Comparison of ENCODE assay signal across 11 mouse cellular contexts in the genomic region with DNA sequence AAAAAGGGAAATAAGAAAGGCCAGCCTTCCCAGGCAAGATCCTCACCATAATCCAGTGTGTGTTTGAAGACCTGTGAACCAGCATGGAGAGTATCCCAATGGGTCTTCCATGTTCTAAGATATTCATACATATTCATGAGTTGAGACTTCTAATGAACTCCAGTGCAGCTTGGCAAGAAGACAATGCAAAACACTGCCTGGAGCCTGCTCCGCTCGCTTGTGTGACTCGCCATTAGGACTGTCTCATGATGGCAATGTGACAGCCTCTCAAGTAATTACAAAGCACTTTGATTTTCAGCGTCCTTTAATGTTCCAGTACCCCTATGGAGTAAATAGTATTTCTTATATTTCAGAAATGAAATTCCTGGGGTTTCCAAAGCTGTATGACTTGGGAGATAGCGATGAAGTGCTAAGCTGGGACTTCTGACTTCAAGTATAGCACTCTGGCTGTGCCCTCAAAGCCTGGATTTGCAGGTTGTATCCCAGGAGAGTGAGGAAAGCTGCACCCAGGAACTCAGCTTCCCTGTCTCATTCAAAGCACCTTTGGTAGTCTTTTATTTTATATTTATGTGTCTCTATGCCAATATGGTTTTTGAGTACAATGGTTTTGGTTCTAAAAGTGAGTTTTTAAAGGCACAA.
A peak's percentile ranks its signal among the peaks of the same experiment; 100 is the strongest.
DNase-seq lines count a peak whose midpoint lies in the region; ATAC-seq lines count a peak whose summit lies in the region.
"Had no signal": no experiment of that assay in that cellular context is flagged by ENCODE, and none has a peak within 500 bp of the region (broad histone marks: within the 10 kb centered on the region; RNA-seq: fewer than 3 reads in every experiment).

No protein-coding gene starts in this region.

- H3K36me3 ChIP-seq in embryonic facial prominence, embryonic 13.5 days = no peaks in the 10 kb centered on the region
- H3K36me3 ChIP-seq in embryonic facial prominence, embryonic 10.5 days (replicated peaks) = no peaks in the 10 kb centered on the region
- H3K36me3 ChIP-seq in neural tube, embryonic 11.5 days (ENCODE audit: control insufficient read depth, insufficient read depth, low read length) = no peaks in the 10 kb centered on the region

- peaks cover 20% of the 10 kb centered on the region for H3K4me1 ChIP-seq in embryonic facial prominence, embryonic 13.5 days
- H3K4me1 ChIP-seq in embryonic facial prominence, embryonic 10.5 days = no peaks in the 10 kb centered on the region
- no peaks in the 10 kb centered on the region for H3K4me1 ChIP-seq in neural tube, embryonic 11.5 days (ENCODE audit: control insufficient read depth, insufficient read depth, low read length)

- WGBS in embryonic facial prominence, embryonic 13.5 days = 46% methylated on average over 5 of the region's 5 CpGs
- WGBS in embryonic facial prominence, embryonic 10.5 days = 75% methylated on average over 5 of the region's 5 CpGs
- 69% methylated on average over 5 of the region's 5 CpGs for WGBS in neural tube, embryonic 11.5 days

- no peak overlapping the region for H3K4me2 ChIP-seq in embryonic facial prominence, embryonic 13.5 days
- no peak overlapping the region for H3K4me2 ChIP-seq in neural tube, embryonic 11.5 days (ENCODE audit: low read depth)
- H3K4me2 ChIP-seq: heart, embryonic 11.5 days; lung, embryonic 14.5 days had no signal

- no peak for ATAC-seq in embryonic facial prominence, embryonic 13.5 days (ENCODE audit: insufficient number of reproducible peaks, insufficient read depth, low FRiP score, low TSS enrichment, low read depth)
- peak; percentile 65; the same call in 1 of the 2 replicates for ATAC-seq in neural tube, embryonic 11.5 days (ENCODE audit: insufficient read depth, low FRiP score, low TSS enrichment)

- no peak for DNase-seq in embryonic facial prominence, embryonic 10.5 days (ENCODE audit: low spot score)
- DNase-seq in neural tube, embryonic 11.5 days (ENCODE audit: low spot score) = no peak
- no peak for DNase-seq in neural tube, embryonic 10.5 days (ENCODE audit: extremely low spot score, low spot score)
- DNase-seq in kidney, postnatal 36 days = peak; percentile 19 to 23
- peak; percentile 53 for DNase-seq in retina, postnatal 1 day
- no peak for DNase-seq in lung, postnatal 14 days
- DNase-seq in lung, postnatal 4 days = no peak
- DNase-seq: layer of hippocampus, postnatal 36 days had no signal

- H3K27ac ChIP-seq in embryonic facial prominence, embryonic 13.5 days = peak overlapping the region; percentile 16; the same call in 1 of the 2 replicates
- no peak overlapping the region for H3K27ac ChIP-seq in embryonic facial prominence, embryonic 10.5 days (replicated peaks)
- H3K27ac ChIP-seq in neural tube, embryonic 11.5 days (ENCODE audit: low read depth, low read length) = no peak overlapping the region

- H3K9ac ChIP-seq in embryonic facial prominence, embryonic 13.5 days = no peak overlapping the region
- no peak overlapping the region for H3K9ac ChIP-seq in neural tube, embryonic 11.5 days (ENCODE audit: low read length)
- H3K9ac ChIP-seq: lung, embryonic 14.5 days had no signal

- H3K27me3 ChIP-seq in embryonic facial prominence, embryonic 13.5 days = 0 out of 2 replicates have a peak, but pooled peaks cover 6% of the 10 kb centered on the region
- H3K27me3 ChIP-seq in embryonic facial prominence, embryonic 10.5 days (replicated peaks; ENCODE audit: low read depth, poor library complexity, severe bottlenecking) = no peaks in the 10 kb centered on the region
- no peaks in the 10 kb centered on the region for H3K27me3 ChIP-seq in neural tube, embryonic 11.5 days (ENCODE audit: control insufficient read depth, insufficient read depth, low read length)

- H3K9me3 ChIP-seq in embryonic facial prominence, embryonic 13.5 days = no peaks in the 10 kb centered on the region
- H3K9me3 ChIP-seq in embryonic facial prominence, embryonic 10.5 days = no peaks in the 10 kb centered on the region
- no peaks in the 10 kb centered on the region for H3K9me3 ChIP-seq in neural tube, embryonic 11.5 days (ENCODE audit: control insufficient read depth, low read length)

- H3K4me3 ChIP-seq in embryonic facial prominence, embryonic 13.5 days = no peak overlapping the region
- H3K4me3 ChIP-seq in embryonic facial prominence, embryonic 10.5 days = no peak overlapping the region
- H3K4me3 ChIP-seq in neural tube, embryonic 11.5 days (ENCODE audit: low read depth, low read length) = no peak overlapping the region

Comparison
In these comparisons a context has a peak if more than half of its experiments do, and no peak if none do; other contexts are left out.
1. DNase-seq: peak in kidney, postnatal 36 days (2 of 2) and retina, postnatal 1 day (single experiment); none in embryonic facial prominence, embryonic 10.5 days (single experiment), neural tube, embryonic 11.5 days (single experiment), neural tube, embryonic 10.5 days (single experiment), lung, postnatal 14 days (single experiment) and lung, postnatal 4 days (0 of 2).